Mouse (Mus musculus): ENCODE measurements around the gene Xpc.

- TF ChIP-seq CTCF (IDR thresholded peaks at IDR 0.05; ENCODE audit: extremely low read depth, insufficient read depth, insufficient read length, insufficient replicate concordance): no peak
- no peak for TF ChIP-seq POLR2A (IDR thresholded peaks at IDR 0.05; ENCODE audit: low read depth, low read length)
Observed at GRCm38 (mm10) chr6:91541276-91541675, 25.6 kb upstream of the Xpc start.

Data from spleen, adult 2 months (tissue).